Mouse (Mus musculus): ENCODE data around the gene Slco3a1. TPM values are rescaled to one million over a fixed set of nuclear protein-coding genes. Genes with fewer than 3 reads are reported as not detected.

Gene Slco3a1
- total and polyA plus RNA-seq, 3 experiments: 0.04 to 0.35 TPM; not detected in 1

DNA sequence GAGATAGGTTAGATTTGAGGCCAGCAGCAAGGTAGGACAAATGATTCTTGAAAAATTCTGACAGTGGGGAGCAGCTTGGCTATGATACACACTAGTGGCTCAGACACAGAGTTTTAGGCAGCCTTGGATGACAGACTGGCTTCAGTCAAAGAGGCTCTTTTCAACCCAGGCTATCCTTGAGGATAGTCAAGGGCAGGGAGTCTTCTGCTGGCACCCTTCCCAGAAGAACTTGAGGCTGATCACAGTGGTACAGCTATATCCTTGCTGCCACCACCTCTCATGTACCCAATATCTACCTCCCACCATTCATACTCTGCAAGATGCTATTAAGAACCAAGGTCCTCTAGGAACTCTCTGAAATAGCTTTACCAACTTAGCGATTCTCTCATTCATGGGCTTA lies 35.8 kb downstream of the Slco3a1 start:
- Histone ChIP-seq H3K4me1 (ENCODE audit: control insufficient read depth in 1 of 2, insufficient read depth in 2 of 2) (peaks cover 0 to under 1% of the 10 kb centered on the region in 2 experiments; a peak in 1 of 4 replicates), H3K27ac (ENCODE audit: insufficient read depth, low read depth) (no peak overlapping the region), H3K4me2 (ENCODE audit: insufficient read depth, low read depth, poor library complexity, severe bottlenecking) (no peak overlapping the region), H3K9ac (ENCODE audit: insufficient read depth, low read depth) (no peak overlapping the region), H3K4me3 (replicated peaks in 1 of 3; ENCODE audit: low read depth in 2 of 3, low read length in 2 of 3, poor library complexity in 1 of 3) (no peak overlapping the region), H3K9me3 (replicated peaks; ENCODE audit: low read length) (peaks cover 29% of the 10 kb centered on the region), H3K27me3 (replicated peaks) (no peaks in the 10 kb centered on the region), H3K79me2 (replicated peaks; ENCODE audit: control insufficient read depth, extremely low read depth, insufficient read depth, poor library complexity, severe bottlenecking) (no peaks in the 10 kb centered on the region), H3K36me3 (replicated peaks in 1 of 2; ENCODE audit: control insufficient read depth in 1 of 2, insufficient read depth in 1 of 2, low read length in 1 of 2) (no peaks in the 10 kb centered on the region)
- dilution Hi-C loops (cut with MboI; ENCODE audit: extremely low pct_ligation_motif_present, extremely low pct_unique_long_range_greater_than_20kb, low sequenced_read_pairs): no loop called here
- TF ChIP-seq NRF1 (IDR thresholded peaks at IDR 0.05; ENCODE audit: low read depth, low read length) (no peak), SIN3A (IDR thresholded peaks at IDR 0.05; ENCODE audit: low read length) (no peak), ZC3H11A (IDR thresholded peaks at IDR 0.05; ENCODE audit: low read depth, low read length) (no peak), SMC3 (IDR thresholded peaks at IDR 0.05; ENCODE audit: low read depth, low read length) (no peak), POLR2A (IDR thresholded peaks at IDR 0.05; ENCODE audit: low read depth, low read length) (no peak), TCF12 (IDR thresholded peaks at IDR 0.05; ENCODE audit: low read depth, low read length) (no peak), RAD21 (IDR thresholded peaks at IDR 0.05; ENCODE audit: low read depth, low read length) (no peak), GABPA (IDR thresholded peaks at IDR 0.05; ENCODE audit: insufficient replicate concordance, low read depth, low read length) (no peak), KAT2A (IDR thresholded peaks at IDR 0.05; ENCODE audit: insufficient replicate concordance, low read length) (no peak), UBTF (IDR thresholded peaks at IDR 0.05; ENCODE audit: low read depth, low read length) (no peak), MEF2A (IDR thresholded peaks at IDR 0.05; ENCODE audit: borderline replicate concordance, low read depth, low read length) (no peak), ZKSCAN1 (IDR thresholded peaks at IDR 0.05; ENCODE audit: borderline replicate concordance, low read depth, low read length) (no peak)
- DNase-seq (ENCODE audit: extremely low read depth): no peak
- in situ Hi-C loops (cut with MboI; ENCODE audit: low pct_ligation_motif_present, low pct_unique_long_range_greater_than_20kb, low sequenced_read_pairs): no loop called here

DNA sequence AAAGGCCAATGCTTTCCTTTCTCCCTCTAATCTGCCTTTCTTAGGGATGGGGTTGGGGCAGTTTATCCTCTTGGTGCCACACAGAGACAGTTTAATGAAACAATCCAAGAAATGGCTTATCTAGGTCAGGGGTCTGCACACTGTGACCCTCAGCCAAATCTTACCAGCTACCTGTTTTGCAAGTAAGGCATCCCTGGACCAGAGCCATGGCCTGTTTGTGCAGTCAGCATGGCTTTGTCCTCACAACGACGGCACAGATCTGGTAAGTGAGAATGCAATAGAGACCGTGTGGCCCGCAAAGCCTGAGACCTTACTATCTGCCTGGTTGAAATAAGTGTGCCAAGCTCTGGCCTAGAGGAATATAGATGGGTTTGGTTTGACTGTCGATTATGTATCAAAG lies 36.3 kb downstream of the Slco3a1 start:
- dilution Hi-C loops (cut with MboI; ENCODE audit: extremely low pct_ligation_motif_present, extremely low pct_unique_long_range_greater_than_20kb, low sequenced_read_pairs): no loop called here
- in situ Hi-C loops (cut with MboI; ENCODE audit: low pct_ligation_motif_present, low pct_unique_long_range_greater_than_20kb, low sequenced_read_pairs): no loop called here

More for the DNA sequence above, 36.3 kb downstream of the Slco3a1 start:
- Histone ChIP-seq H3K4me1 (ENCODE audit: control insufficient read depth in 1 of 2, insufficient read depth in 2 of 2) (no peaks in the 10 kb centered on the region), H3K9ac (ENCODE audit: insufficient read depth, low read depth) (no peak overlapping the region), H3K27ac (ENCODE audit: insufficient read depth, low read depth) (no peak overlapping the region), H3K9me3 (replicated peaks; ENCODE audit: low read length) (peaks cover 28% of the 10 kb centered on the region), H3K4me2 (ENCODE audit: insufficient read depth, low read depth, poor library complexity, severe bottlenecking) (no peak overlapping the region), H3K27me3 (replicated peaks) (no peaks in the 10 kb centered on the region), H3K4me3 (replicated peaks in 1 of 3; ENCODE audit: low read depth in 2 of 3, low read length in 2 of 3, poor library complexity in 1 of 3) (no peak overlapping the region), H3K79me2 (replicated peaks; ENCODE audit: control insufficient read depth, extremely low read depth, insufficient read depth, poor library complexity, severe bottlenecking) (no peaks in the 10 kb centered on the region), H3K36me3 (replicated peaks in 1 of 2; ENCODE audit: control insufficient read depth in 1 of 2, insufficient read depth in 1 of 2, low read length in 1 of 2) (no peaks in the 10 kb centered on the region)
- TF ChIP-seq NRF1 (IDR thresholded peaks at IDR 0.05; ENCODE audit: low read depth, low read length) (no peak), RAD21 (IDR thresholded peaks at IDR 0.05; ENCODE audit: low read depth, low read length) (no peak), MAX (IDR thresholded peaks at IDR 0.05; ENCODE audit: low read length) (no peak), TCF12 (IDR thresholded peaks at IDR 0.05; ENCODE audit: low read depth, low read length) (no peak), MYC (IDR thresholded peaks at IDR 0.05; ENCODE audit: low read depth, low read length) (no peak), SMC3 (IDR thresholded peaks at IDR 0.05; ENCODE audit: low read depth, low read length) (no peak), MEF2A (IDR thresholded peaks at IDR 0.05; ENCODE audit: borderline replicate concordance, low read depth, low read length) (no peak), NELFE (IDR thresholded peaks at IDR 0.05; ENCODE audit: low read depth, low read length) (no peak)
- DNase-seq (ENCODE audit: extremely low read depth): no peak
